Mouse (Mus musculus) cortical plate, adult 2 months (tissue): ENCODE data around the gene Tbx3.

Experiments used
- CTCF ChIP-seq: fragments of 200-500 bp; IDR thresholded peaks from 2 replicates; pipeline ENCODE4 v1.5.1; 2011; ENCODE audit warnings: mild to moderate bottlenecking, control low read depth, low read length; ENCODE audit not compliant: insufficient read depth; ENCODE audit errors: extremely low read depth
- POLR2A ChIP-seq: fragments of 200-500 bp; IDR thresholded peaks from 2 replicates; pipeline ENCODE4 v1.6.1; 2011; ENCODE audit warnings: mild to moderate bottlenecking, low read length, control low read depth; ENCODE audit not compliant: insufficient read depth; ENCODE audit errors: extremely low read depth

DNA sequence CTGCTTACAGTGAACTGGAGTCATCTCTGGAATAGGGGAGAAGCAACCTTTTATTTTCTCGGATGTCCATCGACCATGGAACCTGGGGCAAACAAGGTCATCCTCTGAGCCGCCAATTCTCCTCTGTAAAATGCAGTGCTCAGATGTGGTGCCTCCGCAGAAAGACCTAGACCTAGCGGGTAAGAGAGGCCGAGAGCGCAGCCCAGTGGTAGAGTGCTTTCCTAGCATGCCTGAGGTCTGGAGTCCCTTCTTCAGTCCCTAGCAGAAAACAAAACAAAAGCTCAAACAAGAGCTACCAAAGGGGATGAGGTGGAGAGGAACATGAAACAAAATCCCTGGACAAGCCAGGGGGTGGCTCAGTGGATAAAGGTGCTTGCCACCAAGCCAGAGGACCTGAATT is 40.3 kb downstream of the Tbx3 start:
- TF ChIP-seq CTCF (no peak), POLR2A (no peak)
